Mouse (Mus musculus) neural tube, embryonic 12.5 days (tissue): Measurements from ENCODE around the gene Sp100. TPM values are rescaled to one million over a fixed set of nuclear protein-coding genes. Genes with fewer than 3 reads are reported as not detected.
"Not testable (repeated sequence)": the region's sequence is repeated elsewhere in the genome, so short reads cannot be mapped to it uniquely, and the experiment has no call there.

Experiments
- ATAC-seq: fragments of 200-750 bp; cut with Nextera tagmentation; 2 replicates; pipeline ENCODE4 v1.8.0; 2017; ENCODE audit warnings: low read depth, mild to moderate bottlenecking, moderate TSS enrichment, moderate library complexity; ENCODE audit not compliant: low FRiP score
- H3K27ac ChIP-seq: fragments of 300-500 bp; sonication (generic); 2 replicates; pipeline ENCODE4 v1.5.1; 2016
- H3K27me3 ChIP-seq: fragments of 300-500 bp; sonication (generic); replicated peaks from 2 replicates; pipeline ENCODE4 v1.6.1; 2016; ENCODE audit warnings: mild to moderate bottlenecking
- H3K36me3 ChIP-seq: fragments of 300-500 bp; sonication (generic); 2 replicates; pipeline ENCODE4 v1.6.1; 2016; ENCODE audit warnings: mild to moderate bottlenecking
- H3K4me1 ChIP-seq: fragments of 300-500 bp; sonication (generic); 2 replicates; pipeline ENCODE4 v1.6.1; 2016
- H3K4me2 ChIP-seq: fragments of 300-500 bp; sonication (generic); replicated peaks from 2 replicates; pipeline ENCODE4 v1.6.1; 2016; ENCODE audit warnings: mild to moderate bottlenecking
- H3K4me3 ChIP-seq: fragments of 300-500 bp; sonication (generic); 2 replicates; pipeline ENCODE4 v1.5.1; 2016
- H3K9ac ChIP-seq: fragments of 300-500 bp; sonication (generic); 2 replicates; pipeline ENCODE4 v1.6.1; 2016; ENCODE audit warnings: mild to moderate bottlenecking
- H3K9me3 ChIP-seq: fragments of 300-500 bp; sonication (generic); 2 replicates; pipeline ENCODE4 v1.6.1; 2016; ENCODE audit warnings: mild to moderate bottlenecking
- WGBS: fragments of 180-500 bp; shearing (Covaris S2); methylation state at CpG from one replicate; pipeline ENCODE4 v1.1.7; 2016; 5-methylcytosine and 5-hydroxymethylcytosine counted together
- polyA plus RNA-seq: library from polyadenylated mRNA; unstranded; fragments of >200 nt; fragmentation: Nextera tagmentation; extraction: Ambion mirVana; gene quantifications from 2 replicates; pipeline ENCODE4 v1.2.1, GENCODE M21; 2016

The Sp100 gene
- polyA plus RNA-seq, 1 experiment from 2014 or later: 0.57 TPM

- ATAC-seq, H3K9ac ChIP-seq, H3K4me2 ChIP-seq, H3K4me3 ChIP-seq, H3K4me1 ChIP-seq, H3K27ac ChIP-seq, H3K27me3 ChIP-seq, H3K36me3 ChIP-seq, H3K9me3 ChIP-seq: not testable (repeated sequence)
- 85% methylated on average over 13 of the region's 13 CpGs for WGBS
Measured at GRCm38 (mm10) chr1:85651770-85652275, 2.0 kb downstream of the Sp100 start.

GRCm38 (mm10) chr1:85657211-85657610, 7.4 kb downstream of the Sp100 start:
- not testable (repeated sequence) for H3K27ac ChIP-seq, ATAC-seq, H3K4me3 ChIP-seq, H3K4me1 ChIP-seq, H3K36me3 ChIP-seq, H3K4me2 ChIP-seq, H3K9ac ChIP-seq, H3K9me3 ChIP-seq, H3K27me3 ChIP-seq
- WGBS: 91% methylated on average over 2 of the region's 2 CpGs

GRCm38 (mm10) chr1:85664266-85664665, 14.5 kb downstream of the Sp100 start:
- no peaks in the 10 kb centered on the region for H3K27me3 ChIP-seq
- no peak overlapping the region for H3K27ac ChIP-seq
- H3K9ac ChIP-seq: no peak overlapping the region
- no peaks in the 10 kb centered on the region for H3K4me1 ChIP-seq
- no peak overlapping the region for H3K4me2 ChIP-seq
- no peak for ATAC-seq
- H3K4me3 ChIP-seq: no peak overlapping the region
- no peaks in the 10 kb centered on the region for H3K36me3 ChIP-seq
- no peaks in the 10 kb centered on the region for H3K9me3 ChIP-seq

- Histone ChIP-seq H3K9ac (no peak overlapping the region), H3K4me3 (no peak overlapping the region), H3K4me2 (no peak overlapping the region), H3K27me3 (no peaks in the 10 kb centered on the region), H3K9me3 (no peaks in the 10 kb centered on the region), H3K27ac (no peak overlapping the region), H3K4me1 (no peaks in the 10 kb centered on the region), H3K36me3 (no peaks in the 10 kb centered on the region)
- no peak for ATAC-seq
- 74% methylated on average over 4 of the region's 4 CpGs for WGBS
Measured at GRCm38 (mm10) chr1:85680226-85680625, 30.4 kb downstream of the Sp100 start.

GRCm38 (mm10) chr1:85686666-85687065, 36.9 kb downstream of the Sp100 start:
- Histone ChIP-seq H3K4me1 (no peaks in the 10 kb centered on the region), H3K4me3 (no peak overlapping the region), H3K36me3 (no peaks in the 10 kb centered on the region), H3K9me3 (no peaks in the 10 kb centered on the region), H3K9ac (no peak overlapping the region), H3K4me2 (no peak overlapping the region), H3K27me3 (no peaks in the 10 kb centered on the region), H3K27ac (no peak overlapping the region)
- WGBS: 80% methylated on average over 5 of the region's 5 CpGs
- ATAC-seq: no peak

GRCm38 (mm10) chr1:85687346-85687745, 37.6 kb downstream of the Sp100 start:
- H3K27ac ChIP-seq: no peak overlapping the region
- H3K9ac ChIP-seq: no peak overlapping the region
- no peaks in the 10 kb centered on the region for H3K4me1 ChIP-seq
- no peaks in the 10 kb centered on the region for H3K9me3 ChIP-seq
- no peaks in the 10 kb centered on the region for H3K36me3 ChIP-seq
- ATAC-seq: no peak
- H3K27me3 ChIP-seq: no peaks in the 10 kb centered on the region
- WGBS: 75% methylated on average over 5 of the region's 5 CpGs
- H3K4me2 ChIP-seq: no peak overlapping the region
- H3K4me3 ChIP-seq: no peak overlapping the region

GRCm38 (mm10) chr1:85690544-85690943, 40.8 kb downstream of the Sp100 start:
- no peak overlapping the region for H3K4me3 ChIP-seq
- H3K9me3 ChIP-seq: no peaks in the 10 kb centered on the region
- no peak overlapping the region for H3K9ac ChIP-seq
- ATAC-seq: no peak
- 89% methylated on average over 3 of the region's 3 CpGs for WGBS
- no peaks in the 10 kb centered on the region for H3K27me3 ChIP-seq
- H3K27ac ChIP-seq: no peak overlapping the region
- no peak overlapping the region for H3K4me2 ChIP-seq
- no peaks in the 10 kb centered on the region for H3K4me1 ChIP-seq
- H3K36me3 ChIP-seq: no peaks in the 10 kb centered on the region

GRCm38 (mm10) chr1:85692281-85692680, 42.5 kb downstream of the Sp100 start:
- Histone ChIP-seq H3K4me1 (no peaks in the 10 kb centered on the region), H3K27me3 (no peaks in the 10 kb centered on the region), H3K36me3 (no peaks in the 10 kb centered on the region), H3K9me3 (no peaks in the 10 kb centered on the region), H3K9ac (no peak overlapping the region), H3K4me2 (no peak overlapping the region), H3K27ac (no peak overlapping the region), H3K4me3 (no peak overlapping the region)
- no peak for ATAC-seq
- WGBS: 74% methylated on average over 1 of the region's 1 CpGs

- no peak overlapping the region for H3K27ac ChIP-seq
- H3K9me3 ChIP-seq: no peaks in the 10 kb centered on the region
- no peak for ATAC-seq
- 79% methylated on average over 3 of the region's 3 CpGs for WGBS
- H3K4me2 ChIP-seq: no peak overlapping the region
- H3K4me1 ChIP-seq: no peaks in the 10 kb centered on the region
- no peaks in the 10 kb centered on the region for H3K36me3 ChIP-seq
- H3K27me3 ChIP-seq: no peaks in the 10 kb centered on the region
- no peak overlapping the region for H3K4me3 ChIP-seq
- no peak overlapping the region for H3K9ac ChIP-seq
Measured at GRCm38 (mm10) chr1:85693280-85693679, 43.5 kb downstream of the Sp100 start.

GRCm38 (mm10) chr1:85695646-85696045, 45.9 kb downstream of the Sp100 start:
- Histone ChIP-seq H3K4me1 (no peaks in the 10 kb centered on the region), H3K36me3 (no peaks in the 10 kb centered on the region), H3K4me3 (no peak overlapping the region), H3K9ac (no peak overlapping the region), H3K4me2 (no peak overlapping the region), H3K9me3 (no peaks in the 10 kb centered on the region), H3K27ac (no peak overlapping the region), H3K27me3 (no peaks in the 10 kb centered on the region)
- 73% methylated on average over 3 of the region's 3 CpGs for WGBS
- ATAC-seq: no peak

- no peak for ATAC-seq
- Histone ChIP-seq H3K27ac (no peak overlapping the region), H3K4me1 (no peaks in the 10 kb centered on the region), H3K9me3 (no peaks in the 10 kb centered on the region), H3K36me3 (no peaks in the 10 kb centered on the region), H3K27me3 (no peaks in the 10 kb centered on the region), H3K4me3 (no peak overlapping the region), H3K4me2 (no peak overlapping the region), H3K9ac (no peak overlapping the region)
- WGBS: 86% methylated on average over 4 of the region's 4 CpGs
Measured at GRCm38 (mm10) chr1:85697721-85698493, 48.1 kb downstream of the Sp100 start.

GRCm38 (mm10) chr1:85702531-85702930, 52.7 kb downstream of the Sp100 start:
- no peaks in the 10 kb centered on the region for H3K36me3 ChIP-seq
- H3K9ac ChIP-seq: no peak overlapping the region
- no peaks in the 10 kb centered on the region for H3K4me1 ChIP-seq
- no peak overlapping the region for H3K4me3 ChIP-seq
- WGBS: 77% methylated on average over 4 of the region's 4 CpGs
- ATAC-seq: no peak
- no peaks in the 10 kb centered on the region for H3K9me3 ChIP-seq
- H3K27ac ChIP-seq: no peak overlapping the region
- no peaks in the 10 kb centered on the region for H3K27me3 ChIP-seq
- no peak overlapping the region for H3K4me2 ChIP-seq
